Mouse (Mus musculus) activated CD4-positive, CD25-positive, alpha-beta regulatory T cell, adult 4 months (primary cell): ENCODE measurements around the gene Ccm2l. TPM values are rescaled to one million over a fixed set of nuclear protein-coding genes. Genes with fewer than 3 reads are reported as not detected.

Experiments
- ATAC-seq: one replicate; pipeline ENCODE4 v1.8.0; 2017
- polyA plus RNA-seq, 2 experiments: library from polyadenylated mRNA; unstranded; fragments of 100-300 nt; shearing (Covaris generic); gene quantifications; one replicate each; pipeline ENCODE4 v1.2.1; 2017

Ccm2l gene
- polyA plus RNA-seq, 2 experiments from 2014 or later = not detected

- no peak for ATAC-seq
Observed at GRCm38 (mm10) chr2:153053896-153054295, 11.9 kb upstream of the Ccm2l start.

- ATAC-seq = no peak
Observed at GRCm38 (mm10) chr2:153055270-153055920, 10.4 kb upstream of the Ccm2l start.

DNA sequence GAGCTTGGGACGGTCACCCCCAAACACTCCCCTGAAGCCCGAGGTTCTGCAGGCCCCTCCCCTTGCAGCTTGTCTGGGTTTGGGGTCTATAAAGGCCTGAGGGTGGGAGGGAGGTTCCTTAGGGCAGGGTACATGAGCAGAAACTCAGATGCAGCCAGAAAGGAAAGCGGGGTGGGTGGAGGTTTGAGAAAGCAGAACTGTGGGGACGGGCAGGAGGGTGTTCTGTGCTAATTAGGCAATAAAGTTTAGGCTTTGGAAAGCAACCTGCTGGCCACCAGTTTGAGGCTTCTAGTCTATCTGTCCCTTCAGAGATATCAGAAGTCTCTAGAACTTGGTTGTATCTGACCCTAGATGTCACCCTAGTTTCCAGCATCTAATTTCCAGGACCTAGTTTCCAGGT lies 7.4 kb upstream of the Ccm2l start:
- ATAC-seq = no peak

GRCm38 (mm10) chr2:153060216-153060615 lies 5.5 kb upstream of the Ccm2l start:
- no peak for ATAC-seq

GRCm38 (mm10) chr2:153063394-153063793 lies 2.4 kb upstream of the Ccm2l start:
- no peak for ATAC-seq

GRCm38 (mm10) chr2:153064190-153064970 lies 1.4 kb upstream of the Ccm2l start:
- no peak for ATAC-seq

GRCm38 (mm10) chr2:153066991-153067390 lies 1.2 kb downstream of the Ccm2l start:
- ATAC-seq = no peak

DNA sequence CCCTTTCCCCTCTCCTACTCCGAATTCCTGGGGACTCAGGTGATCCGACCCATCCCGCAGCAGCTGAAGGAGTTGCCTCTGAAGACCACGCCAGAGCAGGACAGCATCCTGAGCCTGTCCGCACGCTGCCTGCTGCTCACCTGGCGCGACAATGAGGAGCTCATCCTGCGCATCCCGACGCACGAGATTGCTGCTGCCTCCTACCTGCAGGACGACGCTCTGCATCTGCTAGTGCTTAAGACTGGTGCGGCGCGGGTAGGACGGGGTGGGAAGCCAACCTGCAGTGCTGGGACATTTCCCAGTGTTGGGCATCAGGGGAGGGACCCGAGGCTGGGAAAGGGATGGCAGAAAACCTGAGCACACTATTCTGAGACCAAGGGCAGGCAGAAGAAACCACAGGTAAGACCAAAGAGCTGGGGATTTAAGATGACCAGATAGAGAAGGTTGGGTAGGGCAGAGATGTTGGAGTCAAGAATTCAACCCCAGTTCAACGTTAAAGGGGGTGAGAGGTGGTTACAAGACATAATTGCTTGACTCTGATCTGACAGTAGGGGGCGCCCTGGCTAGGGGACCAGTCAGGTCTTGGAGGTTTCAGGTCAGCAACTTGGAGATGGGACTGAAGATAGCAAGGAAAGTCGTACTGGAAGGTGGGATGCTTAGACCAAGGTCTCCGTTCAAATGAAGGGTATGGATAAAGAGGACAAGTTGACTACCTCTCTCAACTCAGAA lies 5.2 kb downstream of the Ccm2l start:
- ATAC-seq = no peak

GRCm38 (mm10) chr2:153071491-153072184 lies 5.9 kb downstream of the Ccm2l start:
- ATAC-seq = no peak

DNA sequence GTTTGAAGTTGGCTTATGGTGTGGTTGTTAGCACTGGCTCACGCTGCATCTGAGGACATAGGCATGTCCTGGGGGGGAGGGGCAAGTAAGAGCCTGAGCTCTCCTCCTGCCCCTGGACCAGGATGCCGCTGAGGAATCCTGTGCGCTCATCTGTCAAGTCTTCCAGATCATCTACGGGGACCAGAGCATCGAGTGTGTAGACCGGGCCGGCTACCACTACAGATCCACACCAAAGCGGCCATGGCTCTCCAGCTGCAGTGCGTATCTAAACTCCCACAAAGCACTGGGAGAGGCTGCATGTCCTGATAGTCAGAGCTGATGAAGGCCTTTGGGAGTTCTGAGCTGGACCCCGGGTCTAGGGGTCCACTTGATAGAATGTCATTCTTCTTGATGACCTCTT lies 8.9 kb downstream of the Ccm2l start:
- ATAC-seq = no peak

- no peak for ATAC-seq
Observed at GRCm38 (mm10) chr2:153075961-153076360, 10.2 kb downstream of the Ccm2l start.

- peak; percentile 54 for ATAC-seq
Observed at GRCm38 (mm10) chr2:153080841-153081523, 15.2 kb downstream of the Ccm2l start.

GRCm38 (mm10) chr2:153081866-153082265 lies 16.1 kb downstream of the Ccm2l start:
- no peak for ATAC-seq

DNA sequence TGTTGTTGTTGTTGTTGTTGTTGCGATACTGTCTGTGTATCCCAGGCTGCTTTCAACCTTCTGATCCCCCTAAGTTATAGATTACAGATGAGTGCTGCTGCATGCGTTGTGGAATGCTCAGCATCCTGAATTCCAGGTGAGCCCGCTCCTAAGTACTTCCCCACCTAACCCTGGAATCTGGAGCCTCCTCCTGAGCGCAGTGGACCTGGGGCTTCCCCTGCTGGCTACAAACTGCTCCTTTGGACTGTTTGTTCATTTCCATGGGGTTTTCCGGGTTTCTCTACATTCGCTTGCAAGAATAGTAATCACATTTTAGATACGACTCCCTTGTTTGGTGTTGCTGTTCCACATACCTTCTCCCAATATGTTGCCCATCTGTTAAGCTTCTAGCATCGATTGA lies 17.5 kb downstream of the Ccm2l start:
- no peak for ATAC-seq

DNA sequence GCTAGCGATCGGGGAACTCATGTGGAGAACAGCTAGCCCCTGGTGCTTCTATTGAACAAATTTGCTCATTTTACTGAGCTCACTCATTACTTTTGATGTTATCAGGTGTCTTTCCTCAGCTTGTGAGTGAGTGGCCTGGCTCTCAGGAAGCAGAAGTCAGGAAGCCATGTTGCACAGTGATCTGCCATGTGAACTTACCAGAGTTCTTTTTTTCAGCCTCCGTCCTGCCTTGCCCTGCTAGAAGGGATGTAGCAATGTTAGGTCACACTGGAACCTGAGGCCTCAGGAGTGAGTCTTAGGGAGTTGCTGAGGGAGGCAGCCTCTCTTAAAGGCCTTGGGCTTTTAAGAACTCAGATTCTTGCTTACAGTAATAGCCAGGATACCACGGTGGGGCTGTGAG lies 18.1 kb downstream of the Ccm2l start:
- no peak for ATAC-seq

DNA sequence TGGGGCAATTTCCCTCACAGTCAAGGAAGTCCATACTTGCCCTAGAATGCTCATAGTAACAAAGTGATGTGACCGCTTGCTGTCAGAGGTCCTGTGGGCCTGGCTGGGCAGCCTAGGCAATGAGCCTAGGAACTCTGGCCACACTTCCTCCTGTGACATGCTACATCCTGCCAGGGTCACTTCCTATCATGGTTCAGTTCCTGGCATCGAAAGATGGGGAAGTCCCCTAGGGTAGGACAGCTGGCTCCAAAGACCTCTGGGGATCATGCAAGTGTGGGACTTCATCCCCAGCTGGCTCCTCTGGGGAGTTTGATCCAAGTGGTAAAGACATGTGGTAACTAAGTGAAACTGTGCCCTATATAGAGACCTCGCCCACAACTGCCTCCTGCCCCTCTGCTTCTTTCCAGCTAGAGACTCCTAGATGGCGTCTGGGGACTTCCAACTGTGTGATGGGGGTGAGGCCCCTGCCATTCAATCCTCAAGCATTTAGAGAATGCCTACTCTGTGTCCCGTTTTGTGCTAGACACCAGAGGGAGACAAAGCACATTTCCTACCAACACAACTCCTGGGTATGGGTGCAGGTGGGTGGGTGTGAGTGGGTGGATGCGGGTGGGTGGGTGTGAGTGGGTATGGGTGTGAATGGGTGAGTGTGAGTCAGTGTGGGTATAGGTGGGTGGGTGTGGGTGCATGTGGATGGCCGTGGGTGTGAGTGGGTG lies 18.7 kb downstream of the Ccm2l start:
- ATAC-seq = no peak

- no peak for ATAC-seq
Observed at GRCm38 (mm10) chr2:153085556-153085955, 19.8 kb downstream of the Ccm2l start.

DNA sequence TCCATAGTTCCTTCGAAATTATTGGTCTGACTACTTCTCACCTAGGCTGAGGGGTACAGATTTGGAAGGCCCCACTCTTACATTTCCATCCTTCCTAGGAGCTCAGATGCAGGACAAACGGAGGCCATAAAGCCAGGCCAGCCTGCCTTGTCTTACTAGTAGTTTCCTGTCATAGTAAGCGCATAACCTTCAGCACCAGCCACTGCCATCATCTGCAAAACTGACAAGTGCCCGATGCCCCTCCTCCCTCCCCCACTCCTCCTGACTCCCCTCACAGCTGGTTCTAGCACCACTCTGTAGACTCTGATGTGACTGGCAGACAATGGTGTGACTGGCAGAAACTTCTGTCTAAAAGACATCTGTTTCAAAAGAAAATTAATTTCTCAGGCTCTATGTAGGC lies 20.4 kb downstream of the Ccm2l start:
- no peak for ATAC-seq

GRCm38 (mm10) chr2:153087091-153087490 lies 21.3 kb downstream of the Ccm2l start:
- no peak for ATAC-seq

GRCm38 (mm10) chr2:153089316-153089715 lies 23.6 kb downstream of the Ccm2l start:
- no peak for ATAC-seq

DNA sequence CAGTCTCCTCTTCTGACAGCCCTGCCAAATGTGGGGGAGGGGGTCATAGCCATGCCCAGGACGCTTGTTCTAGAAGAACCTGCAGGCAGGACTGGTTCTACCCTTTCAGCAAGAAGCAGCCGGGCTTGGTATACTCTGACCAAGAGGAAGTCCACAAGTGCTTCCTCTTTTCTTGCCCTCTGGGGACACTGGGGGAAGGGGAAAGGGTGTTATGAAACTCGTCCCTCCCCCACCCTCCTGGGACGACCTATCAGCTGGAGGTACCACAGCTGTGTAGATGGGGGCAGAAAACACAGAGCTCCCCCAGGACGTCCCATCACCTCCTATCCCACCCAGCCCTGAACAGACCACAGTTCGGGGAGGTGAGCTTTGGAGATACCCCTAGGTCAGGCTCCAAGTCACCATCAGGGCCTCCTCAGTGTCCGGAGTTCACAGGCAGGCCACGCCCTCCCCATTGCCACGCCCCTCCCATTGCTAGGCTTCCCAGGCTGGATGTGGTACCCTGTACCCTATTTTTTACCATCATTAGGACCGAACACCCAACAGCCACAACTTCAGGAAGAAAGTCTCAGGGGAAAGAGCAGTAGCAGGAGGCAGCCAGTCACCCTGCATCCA lies 24.9 kb downstream of the Ccm2l start:
- no peak for ATAC-seq
